Mouse (Mus musculus): Measurements from ENCODE around the gene Nfxl1.

DNA sequence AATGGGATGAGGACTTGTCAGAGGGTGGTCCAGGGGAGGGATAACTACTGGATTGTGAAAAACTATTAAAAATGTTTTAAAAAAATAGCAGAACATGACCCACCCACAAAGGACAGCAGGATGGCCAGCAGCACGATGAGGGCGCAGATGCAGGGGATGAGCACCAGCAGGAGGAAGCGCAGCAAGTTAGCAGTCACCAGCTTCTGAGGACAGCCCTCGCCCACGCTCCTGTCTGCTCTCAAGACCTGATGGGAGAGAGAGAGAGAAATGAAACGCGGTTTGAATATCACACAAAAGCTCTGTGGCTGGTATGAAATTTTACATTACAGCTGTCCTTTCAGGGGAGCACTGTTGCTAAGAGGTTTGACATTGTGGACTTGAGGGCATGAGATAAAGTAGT lies 87.7 kb downstream of the Nfxl1 start:
- TF ChIP-seq POLR2A (IDR thresholded peaks at IDR 0.05; ENCODE audit: borderline replicate concordance, control insufficient read depth, low read depth, low read length) (no peak), CTCF (IDR thresholded peaks at IDR 0.05; ENCODE audit: control insufficient read depth, insufficient read depth, low read length) (no peak)
